Mouse (Mus musculus) liver, embryonic 16.5 days (tissue): ENCODE results near the gene Ssh1. TPM values are rescaled to one million over a fixed set of nuclear protein-coding genes. Genes with fewer than 3 reads are reported as not detected.

Source experiments
- ATAC-seq: fragments of 200-750 bp; cut with Nextera tagmentation; 2 replicates; pipeline ENCODE4 v1.8.0; 2017; ENCODE audit warnings: low read depth, mild to moderate bottlenecking, moderate number of reproducible peaks, moderate library complexity
- H3K27ac ChIP-seq: fragments of 300-500 bp; sonication (generic); 2 replicates; pipeline ENCODE4 v1.5.1; 2014; ENCODE audit warnings: mild to moderate bottlenecking, low read length
- H3K27me3 ChIP-seq: fragments of 300-500 bp; sonication (generic); 2 replicates; pipeline ENCODE4 v1.6.1; 2014; ENCODE audit warnings: low read depth, low read length, mixed read lengths; ENCODE audit not compliant: control insufficient read depth, insufficient read depth
- H3K36me3 ChIP-seq: fragments of 300-500 bp; sonication (generic); 2 replicates; pipeline ENCODE4 v1.6.1; 2014; ENCODE audit warnings: mild to moderate bottlenecking; ENCODE audit not compliant: control insufficient read depth, insufficient read depth
- H3K4me1 ChIP-seq: fragments of 300-500 bp; sonication (generic); 2 replicates; pipeline ENCODE4 v1.6.1; 2014; ENCODE audit warnings: low read depth, low read length, mixed read lengths; ENCODE audit not compliant: control insufficient read depth
- H3K4me2 ChIP-seq: fragments of 300-500 bp; sonication (generic); 2 replicates; pipeline ENCODE4 v1.6.1; 2014; ENCODE audit warnings: low read depth, low read length, mixed read lengths
- H3K4me3 ChIP-seq: fragments of 300-500 bp; sonication (generic); 2 replicates; pipeline ENCODE4 v1.5.1; 2014; ENCODE audit warnings: low read depth, mild to moderate bottlenecking, low read length
- H3K9ac ChIP-seq: fragments of 300-500 bp; sonication (generic); 2 replicates; pipeline ENCODE4 v1.6.1; 2014; ENCODE audit warnings: low read depth, low read length
- H3K9me3 ChIP-seq: fragments of 300-500 bp; sonication (generic); replicated peaks from 2 replicates; pipeline ENCODE4 v1.6.1; 2016; ENCODE audit warnings: low read length; ENCODE audit not compliant: control insufficient read depth
- WGBS: fragments of 180-500 bp; shearing (Covaris S2); extraction: QIAGEN DNeasy Blood & Tissue Kit; methylation state at CpG from one replicate; pipeline ENCODE4 v1.1.7; 2014; ENCODE audit not compliant: insufficient replicate concordance; 5-methylcytosine and 5-hydroxymethylcytosine counted together
- polyA plus RNA-seq: library from polyadenylated mRNA; unstranded; fragments of >200 nt; fragmentation: Nextera tagmentation; extraction: Ambion mirVana; gene quantifications from 2 replicates; pipeline ENCODE4 v1.2.1, GENCODE M21; 2015

Ssh1 gene
- polyA plus RNA-seq, 1 experiment from 2014 or later: 6.8 TPM

DNA sequence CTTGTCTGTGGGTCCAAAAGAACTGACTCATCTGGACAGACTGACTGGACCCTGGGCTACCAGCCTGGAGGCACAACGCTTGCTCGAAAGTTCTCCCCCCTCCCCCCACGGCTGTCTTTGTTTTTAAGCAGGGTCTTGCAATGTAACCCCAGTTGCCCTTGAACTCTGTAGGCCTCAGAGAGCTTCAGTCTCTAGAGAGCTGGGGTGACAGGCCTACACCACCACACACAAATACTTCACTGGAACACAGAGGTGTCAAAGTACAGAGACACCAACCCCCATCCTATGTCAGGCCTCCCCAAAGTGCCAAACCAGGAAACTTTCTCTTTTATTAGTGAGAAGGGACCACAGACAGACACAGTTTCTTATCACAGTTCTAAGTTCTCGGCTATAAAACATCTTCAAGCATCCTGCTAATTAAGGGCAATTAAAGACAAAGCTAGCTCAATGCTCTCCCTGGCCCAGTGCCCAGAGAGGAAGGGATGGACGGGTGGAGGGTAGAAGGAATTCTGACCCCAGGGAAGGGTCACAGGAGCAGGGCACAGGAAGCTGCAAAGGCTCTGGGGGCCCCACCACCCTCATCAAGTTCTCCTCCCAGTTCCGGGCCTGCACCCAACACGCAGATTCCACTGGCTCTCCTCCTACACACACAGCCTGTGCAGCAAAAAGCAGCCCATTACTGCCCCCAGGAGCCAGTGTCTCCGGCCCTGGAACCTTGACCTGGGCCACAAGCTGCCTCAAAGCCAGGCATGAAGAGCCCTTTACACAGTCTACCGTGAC, 7.3 kb downstream of the Ssh1 start:
- Histone ChIP-seq H3K4me2 (peak overlapping the region; percentile 73), H3K36me3 (no peaks in the 10 kb centered on the region; the same call in 1 of the 2 replicates), H3K4me1 (peaks cover 83% of the 10 kb centered on the region), H3K9me3 (no peaks in the 10 kb centered on the region), H3K9ac (peak overlapping the region; percentile 65), H3K4me3 (peak overlapping the region; percentile 41), H3K27me3 (no peaks in the 10 kb centered on the region), H3K27ac (peak overlapping the region; percentile 96)
- peak; percentile 22 for ATAC-seq
- WGBS: 35% methylated on average over 9 of the region's 9 CpGs

DNA sequence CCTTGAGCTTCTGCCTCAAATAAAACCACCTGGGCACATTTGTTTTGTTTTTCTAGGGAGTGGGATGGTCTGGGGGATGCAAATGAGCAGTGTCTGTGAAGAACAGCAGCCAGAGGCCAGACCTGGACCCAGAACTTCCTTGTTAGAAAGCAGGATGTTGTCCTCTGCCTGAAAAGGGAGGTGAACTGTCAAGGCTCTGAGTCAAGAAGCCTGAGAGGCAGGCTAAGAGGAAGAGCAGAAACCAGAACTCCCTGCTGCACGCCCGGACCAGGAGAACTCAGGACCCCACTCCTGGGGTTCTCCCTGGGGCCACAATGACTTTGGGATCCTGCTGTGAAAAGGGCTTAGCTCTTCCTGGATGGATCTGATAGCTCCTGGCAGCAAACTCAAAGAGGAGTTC, 8.0 kb downstream of the Ssh1 start:
- WGBS: 56% methylated on average over 2 of the region's 2 CpGs
- peak overlapping the region; percentile 96 for H3K27ac ChIP-seq
- no peaks in the 10 kb centered on the region for H3K9me3 ChIP-seq
- peak overlapping the region; percentile 73 for H3K4me2 ChIP-seq
- ATAC-seq: no peak
- peaks cover 88% of the 10 kb centered on the region for H3K4me1 ChIP-seq
- H3K36me3 ChIP-seq: no peaks in the 10 kb centered on the region; the same call in 1 of the 2 replicates
- peak overlapping the region; percentile 41 for H3K4me3 ChIP-seq
- peak overlapping the region; percentile 65 for H3K9ac ChIP-seq
- no peaks in the 10 kb centered on the region for H3K27me3 ChIP-seq

DNA sequence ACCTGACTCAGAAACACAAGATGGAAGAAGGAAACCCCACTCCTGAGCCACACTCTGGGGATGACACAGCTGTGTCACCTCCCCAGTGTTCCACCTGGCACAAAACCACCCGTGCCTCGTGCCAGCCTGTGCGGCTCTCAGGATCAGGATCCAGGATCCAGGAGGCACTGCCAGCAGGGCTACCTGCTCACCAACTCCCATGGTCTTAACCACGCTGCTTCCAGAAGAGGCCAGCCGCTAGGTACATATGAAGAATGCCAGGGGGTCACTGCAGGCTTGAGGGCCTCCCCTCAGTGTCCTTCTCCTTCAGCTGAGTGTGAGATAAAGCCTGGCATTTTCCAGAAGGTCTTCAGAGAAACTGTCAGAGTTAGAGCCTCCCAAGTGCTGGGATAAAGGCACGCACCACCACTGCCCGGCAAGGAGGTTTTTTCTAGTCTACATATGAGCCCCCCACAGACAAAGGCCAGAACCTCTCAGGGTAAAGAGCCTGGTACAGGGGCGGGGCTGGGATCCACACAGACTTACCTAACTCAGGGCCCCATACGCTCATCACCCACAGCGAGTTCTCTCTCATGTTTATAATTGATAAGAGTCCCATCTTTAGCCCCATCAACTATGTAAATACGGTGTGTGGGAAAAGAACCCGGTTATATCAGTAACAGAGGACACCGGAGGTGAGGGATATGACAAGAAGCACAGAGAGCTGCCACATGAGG, 9.5 kb downstream of the Ssh1 start:
- ATAC-seq: peak; percentile 89
- 32% methylated on average over 13 of the region's 13 CpGs for WGBS
- peak overlapping the region; percentile 58 for H3K4me3 ChIP-seq
- no peaks in the 10 kb centered on the region; the same call in 1 of the 2 replicates for H3K36me3 ChIP-seq
- peak overlapping the region; percentile 96 for H3K27ac ChIP-seq
- H3K4me2 ChIP-seq: peak overlapping the region; percentile 73
- H3K9ac ChIP-seq: peak overlapping the region; percentile 65
- no peaks in the 10 kb centered on the region for H3K9me3 ChIP-seq
- peaks cover 89% of the 10 kb centered on the region for H3K4me1 ChIP-seq
- H3K27me3 ChIP-seq: no peaks in the 10 kb centered on the region

DNA sequence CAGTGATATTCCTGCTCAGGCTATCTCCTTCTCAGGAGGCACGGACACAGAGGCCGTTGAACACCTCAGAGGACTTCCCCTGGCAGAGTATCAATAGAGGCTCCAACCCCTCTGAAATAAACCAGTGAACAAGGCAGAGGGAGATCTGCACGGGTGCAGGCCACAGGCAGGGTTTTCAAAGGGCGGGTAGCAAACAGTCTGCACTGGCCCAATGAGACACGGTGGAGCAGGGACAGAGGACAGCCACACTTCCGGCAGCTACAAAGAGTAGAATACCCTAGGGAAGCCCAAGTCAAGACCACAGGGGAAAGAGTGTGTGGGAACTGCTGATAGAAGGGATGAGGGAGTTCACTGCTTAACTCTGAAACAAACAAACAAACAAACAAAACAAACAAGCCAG, 10.2 kb downstream of the Ssh1 start:
- Histone ChIP-seq H3K9ac (peak overlapping the region; percentile 65), H3K4me2 (peak overlapping the region; percentile 73), H3K27ac (peak overlapping the region; percentile 96), H3K9me3 (no peaks in the 10 kb centered on the region), H3K4me1 (peaks cover 86% of the 10 kb centered on the region), H3K4me3 (peak overlapping the region; percentile 58), H3K27me3 (no peaks in the 10 kb centered on the region), H3K36me3 (peaks cover 2% of the 10 kb centered on the region; the same call in 1 of the 2 replicates)
- 41% methylated on average over 6 of the region's 6 CpGs for WGBS
- no peak for ATAC-seq

DNA sequence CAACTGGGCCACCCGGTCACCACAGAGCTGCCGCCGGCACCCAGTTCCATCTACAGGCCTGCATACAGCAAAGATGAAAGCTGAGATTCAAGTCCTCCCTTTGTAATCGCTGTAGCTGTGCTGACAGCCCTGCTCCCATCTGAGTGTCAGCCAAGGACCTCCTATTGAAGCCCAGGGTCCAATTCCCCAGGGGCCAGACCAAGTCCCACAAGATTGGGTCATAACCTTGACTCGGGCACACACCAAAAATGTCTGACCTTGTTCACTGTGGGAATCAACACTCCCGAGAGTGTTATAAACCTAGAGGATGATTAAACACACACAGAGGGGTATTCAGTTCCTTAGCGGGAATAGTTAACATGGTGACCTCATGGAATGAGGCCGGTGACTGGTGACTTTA, 11.9 kb downstream of the Ssh1 start:
- Histone ChIP-seq H3K9me3 (no peaks in the 10 kb centered on the region), H3K4me2 (peak overlapping the region; percentile 3; the same call in 1 of the 2 replicates), H3K4me1 (peaks cover 93% of the 10 kb centered on the region), H3K36me3 (peaks cover 3% of the 10 kb centered on the region), H3K27ac (peak overlapping the region; percentile 88), H3K27me3 (no peaks in the 10 kb centered on the region), H3K4me3 (no peak overlapping the region), H3K9ac (peak overlapping the region; percentile 53)
- no peak for ATAC-seq
- 87% methylated on average over 8 of the region's 8 CpGs for WGBS

DNA sequence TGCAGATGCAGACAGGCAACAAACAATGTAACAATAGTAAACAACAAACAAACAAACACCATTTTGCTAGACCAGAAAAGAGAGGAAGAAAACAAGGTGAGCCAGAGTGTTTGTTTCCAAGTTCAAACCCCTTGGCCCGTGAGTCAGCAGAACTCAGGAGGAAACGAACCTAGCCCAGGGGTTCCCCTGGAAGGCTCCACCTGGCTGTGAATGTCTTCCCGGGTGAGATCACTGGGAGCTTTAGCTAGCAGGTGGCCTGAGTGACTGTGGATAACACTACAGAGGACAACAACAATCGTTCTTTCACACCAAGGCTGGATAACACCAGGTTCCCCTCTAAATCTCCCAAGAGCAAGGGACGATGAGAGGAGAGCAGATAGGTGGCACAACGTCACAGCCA, 12.5 kb downstream of the Ssh1 start:
- Histone ChIP-seq H3K4me1 (peaks cover 93% of the 10 kb centered on the region), H3K27ac (peak overlapping the region; percentile 88), H3K36me3 (peaks cover 3% of the 10 kb centered on the region), H3K4me3 (no peak overlapping the region), H3K9ac (peak overlapping the region; percentile 53), H3K27me3 (no peaks in the 10 kb centered on the region), H3K4me2 (peak overlapping the region; percentile 55), H3K9me3 (no peaks in the 10 kb centered on the region)
- ATAC-seq: no peak
- 51% methylated on average over 6 of the region's 6 CpGs for WGBS

DNA sequence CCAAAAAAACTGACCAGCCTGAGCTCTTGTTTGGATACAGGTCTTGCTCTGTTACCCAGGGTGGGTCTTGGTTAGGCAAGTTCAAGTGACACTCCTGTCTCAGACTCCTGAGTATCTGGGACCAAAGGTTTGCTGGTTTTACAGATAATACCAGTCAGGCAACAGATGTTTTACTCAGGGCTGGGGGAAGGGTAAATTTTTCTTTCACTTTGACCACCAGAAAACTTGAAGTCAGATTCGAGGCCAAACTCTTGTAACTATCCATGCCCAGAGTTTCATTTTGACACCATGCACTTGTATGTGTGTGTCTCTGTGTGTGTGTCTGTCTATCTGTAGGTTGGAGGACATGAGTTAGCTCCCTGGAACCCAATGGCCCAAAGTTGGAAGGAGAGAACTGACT, 13.2 kb downstream of the Ssh1 start:
- H3K4me1 ChIP-seq: peaks cover 93% of the 10 kb centered on the region
- peak; percentile 20; the same call in 1 of the 2 replicates for ATAC-seq
- H3K4me2 ChIP-seq: peak overlapping the region; percentile 55
- H3K9ac ChIP-seq: peak overlapping the region; percentile 53
- no peaks in the 10 kb centered on the region for H3K9me3 ChIP-seq
- peaks cover 3% of the 10 kb centered on the region for H3K36me3 ChIP-seq
- no peaks in the 10 kb centered on the region for H3K27me3 ChIP-seq
- H3K27ac ChIP-seq: peak overlapping the region; percentile 88
- H3K4me3 ChIP-seq: peak overlapping the region; percentile 35
- 23% methylated on average over 1 of the region's 1 CpGs for WGBS

DNA sequence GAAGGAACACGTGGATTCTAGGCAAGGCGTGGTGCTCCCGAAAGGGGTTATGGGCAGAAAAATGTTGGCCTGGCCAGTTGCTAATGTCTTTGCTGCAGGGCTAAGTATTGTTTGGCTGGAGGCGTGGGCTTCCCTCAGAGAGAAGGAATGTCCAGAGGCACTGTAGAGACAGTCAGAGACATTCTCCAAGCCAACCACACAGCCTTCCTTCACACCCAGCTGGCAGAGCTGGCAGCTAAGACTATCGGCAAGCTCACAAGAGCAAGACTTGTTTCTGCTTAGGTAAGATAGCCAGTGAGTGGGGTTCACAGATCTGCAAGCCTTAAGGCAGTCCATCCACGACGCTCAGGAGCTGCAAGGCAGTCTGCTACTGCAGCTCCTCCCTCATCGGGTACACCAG, 16.4 kb downstream of the Ssh1 start:
- Histone ChIP-seq H3K9me3 (no peaks in the 10 kb centered on the region), H3K4me3 (peak overlapping the region; percentile 26; the same call in 1 of the 2 replicates), H3K27me3 (no peaks in the 10 kb centered on the region), H3K4me2 (peak overlapping the region; percentile 27), H3K27ac (peak overlapping the region; percentile 95), H3K4me1 (peaks cover 97% of the 10 kb centered on the region), H3K9ac (peak overlapping the region; percentile 5), H3K36me3 (peaks cover 3% of the 10 kb centered on the region)
- peak; percentile 67 for ATAC-seq
- 46% methylated on average over 8 of the region's 8 CpGs for WGBS

DNA sequence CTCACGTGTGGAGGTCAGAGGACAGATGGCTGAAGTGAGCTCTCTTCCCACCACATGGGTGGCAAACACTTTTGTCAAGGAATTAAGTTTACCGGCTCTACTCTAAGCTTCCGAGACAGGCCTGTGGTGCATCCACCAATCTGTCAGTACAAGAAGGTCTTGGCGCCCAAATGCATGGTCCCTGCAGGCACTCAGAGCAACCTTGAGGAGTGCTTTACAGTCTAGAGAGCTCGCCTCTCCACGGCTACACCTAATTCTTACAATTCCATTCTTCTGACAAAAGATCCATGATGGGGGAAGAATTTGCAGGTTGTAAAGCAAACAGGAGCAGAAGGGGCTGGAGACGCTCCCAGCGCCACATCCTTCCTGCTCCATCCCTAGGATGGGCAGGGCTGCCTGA, 17.1 kb downstream of the Ssh1 start:
- H3K27me3 ChIP-seq: no peaks in the 10 kb centered on the region
- 87% methylated on average over 8 of the region's 8 CpGs for WGBS
- peak overlapping the region; percentile 5 for H3K9ac ChIP-seq
- ATAC-seq: no peak
- peak overlapping the region; percentile 95 for H3K27ac ChIP-seq
- peaks cover 3% of the 10 kb centered on the region for H3K36me3 ChIP-seq
- H3K4me1 ChIP-seq: peaks cover 97% of the 10 kb centered on the region
- 0 out of 2 replicates have a peak overlapping the region, but pooled peaks have one; percentile 26 for H3K4me3 ChIP-seq
- peak overlapping the region; percentile 27 for H3K4me2 ChIP-seq
- no peaks in the 10 kb centered on the region for H3K9me3 ChIP-seq
